Mouse (Mus musculus) liver, adult 2 months (tissue): ENCODE measurements at regions not wholly inside any gene's neighbourhood (a gene's known extent, or its start where the extent isn't known, plus 50 kb on each side); places are given as distances from the start of the nearest gene placed in this dataset.

Experiments
- CTCF ChIP-seq: fragments of 200-500 bp; IDR thresholded peaks from 2 replicates; pipeline ENCODE4 v1.5.1; 2011; ENCODE audit warnings: low read depth, low read length, control low read depth
- POLR2A ChIP-seq: fragments of 200-500 bp; IDR thresholded peaks from 2 replicates; pipeline ENCODE4 v1.6.1; 2011; ENCODE audit warnings: low read length, control low read depth; ENCODE audit not compliant: insufficient read depth; ENCODE audit errors: extremely low read depth

DNA sequence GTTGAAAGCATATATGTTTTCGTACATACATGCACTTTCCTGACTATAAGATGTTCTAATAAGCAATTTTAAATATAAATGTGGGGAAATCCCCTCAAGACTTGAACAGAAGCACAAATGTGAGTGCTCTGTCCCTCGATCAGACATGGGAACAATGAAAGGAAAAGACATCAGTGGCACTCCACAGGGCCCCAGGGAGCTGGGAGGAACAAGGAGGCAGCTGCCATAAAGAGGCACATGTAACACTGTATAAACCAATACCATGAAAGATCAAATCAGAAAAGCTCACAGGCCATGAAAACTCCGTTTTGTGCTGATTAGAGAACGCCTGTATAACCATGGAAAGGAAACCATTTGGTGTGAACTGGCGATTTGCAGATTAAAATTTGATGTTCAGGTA lies 839.5 kb upstream of the Jmjd1c start:
- TF ChIP-seq POLR2A (no peak), CTCF (no peak)
